Mouse (Mus musculus) heart, embryonic 14.5 days (tissue): ENCODE results near the gene Iqce. TPM values are rescaled to one million over a fixed set of nuclear protein-coding genes. Genes with fewer than 3 reads are reported as not detected.

Experiments
- ATAC-seq: fragments of 200-750 bp; cut with Nextera tagmentation; 2 replicates; pipeline ENCODE4 v1.8.0; 2017; ENCODE audit warnings: low read depth, moderate TSS enrichment; ENCODE audit not compliant: insufficient number of reproducible peaks, insufficient read depth, low FRiP score
- H3K27ac ChIP-seq, 2 experiments: fragments of 200-500 bp in 1 of 2; fragments of 300-500 bp in 1 of 2; sonication (generic) in 1 of 2; replicated peaks in 1 of 2; 2 replicates each; pipeline ENCODE4 v1.5.1; 2012 to 2014; ENCODE audit warnings: low read depth in 2 of 2, low read length in 2 of 2, control low read depth in 1 of 2, mild to moderate bottlenecking in 1 of 2, mixed read lengths in 1 of 2; ENCODE audit not compliant: control insufficient read depth in 1 of 2, insufficient read depth in 1 of 2
- H3K27me3 ChIP-seq: fragments of 300-500 bp; sonication (generic); 2 replicates; pipeline ENCODE4 v1.6.1; 2014; ENCODE audit warnings: mild to moderate bottlenecking, low read length, control low read depth; ENCODE audit not compliant: control insufficient read depth, insufficient read depth
- H3K36me3 ChIP-seq: fragments of 300-500 bp; sonication (generic); 2 replicates; pipeline ENCODE4 v1.6.1; 2014; ENCODE audit warnings: mild to moderate bottlenecking, control low read depth, low read length, mixed read lengths; ENCODE audit not compliant: control insufficient read depth, insufficient read depth
- H3K4me1 ChIP-seq, 2 experiments: fragments of 200-500 bp in 1 of 2; fragments of 300-500 bp in 1 of 2; sonication (generic) in 1 of 2; 2 replicates each; pipeline ENCODE4 v1.6.1; 2012 to 2014; ENCODE audit warnings: low read length in 2 of 2, control low read depth in 1 of 2, mixed read lengths in 1 of 2; ENCODE audit not compliant: control insufficient read depth in 2 of 2, insufficient read depth in 2 of 2
- H3K4me2 ChIP-seq: fragments of 300-500 bp; sonication (generic); 2 replicates; pipeline ENCODE4 v1.6.1; 2014; ENCODE audit warnings: mild to moderate bottlenecking, low read length
- H3K4me3 ChIP-seq, 2 experiments: fragments of 200-500 bp in 1 of 2; fragments of 300-500 bp in 1 of 2; sonication (generic) in 1 of 2; 2 replicates each; pipeline ENCODE4 v1.5.1; 2012 to 2014; ENCODE audit warnings: low read length in 2 of 2, mild to moderate bottlenecking in 2 of 2, control low read depth in 1 of 2, low read depth in 1 of 2, moderate library complexity in 1 of 2; ENCODE audit not compliant: control insufficient read depth in 1 of 2, insufficient read depth in 1 of 2
- H3K9ac ChIP-seq: fragments of 300-500 bp; sonication (generic); 2 replicates; pipeline ENCODE4 v1.6.1; 2014; ENCODE audit warnings: mild to moderate bottlenecking, low read length
- H3K9me3 ChIP-seq: fragments of 300-500 bp; sonication (generic); 2 replicates; pipeline ENCODE4 v1.6.1; 2016; ENCODE audit warnings: low read length, control low read depth; ENCODE audit not compliant: control insufficient read depth
- WGBS: fragments of 180-500 bp; shearing (Covaris S2); extraction: QIAGEN DNeasy Blood & Tissue Kit; methylation state at CpG from one replicate; pipeline ENCODE4 v1.1.7; 2014; 5-methylcytosine and 5-hydroxymethylcytosine counted together
- polyA plus RNA-seq: library from polyadenylated mRNA; unstranded; fragments of >200 nt; fragmentation: Nextera tagmentation; extraction: Ambion mirVana; gene quantifications from 2 replicates; pipeline ENCODE4 v1.2.1, GENCODE M21; 2014

Gene Iqce
- polyA plus RNA-seq, 1 experiment from 2014 or later = 8.0 TPM

- no peaks in the 10 kb centered on the region for H3K9me3 ChIP-seq
- WGBS = 69% methylated on average over 4 of the region's 4 CpGs
- H3K27ac ChIP-seq = no peak overlapping the region
- no peak for ATAC-seq
- peaks cover 74% of the 10 kb centered on the region for H3K36me3 ChIP-seq
- no peak overlapping the region for H3K4me3 ChIP-seq
- H3K9ac ChIP-seq = no peak overlapping the region
- no peak overlapping the region for H3K4me2 ChIP-seq
- H3K27me3 ChIP-seq = no peaks in the 10 kb centered on the region
- H3K4me1 ChIP-seq = no peaks in the 10 kb centered on the region
Observed at GRCm38 (mm10) chr5:140623791-140624190, 78.4 kb downstream of the Iqce start.

GRCm38 (mm10) chr5:140622978-140623670 is 79.1 kb downstream of the Iqce start:
- Histone ChIP-seq H3K4me2 (no peak overlapping the region), H3K4me1 (no peaks in the 10 kb centered on the region), H3K36me3 (peaks cover 67% of the 10 kb centered on the region)

GRCm38 (mm10) chr5:140621517-140621916 is 80.7 kb downstream of the Iqce start:
- Histone ChIP-seq H3K4me1 (no peaks in the 10 kb centered on the region), H3K4me3 (no peak overlapping the region), H3K9me3 (no peaks in the 10 kb centered on the region), H3K9ac (no peak overlapping the region), H3K4me2 (no peak overlapping the region), H3K36me3 (peaks cover 51% of the 10 kb centered on the region), H3K27ac (no peak overlapping the region), H3K27me3 (no peaks in the 10 kb centered on the region)
- no peak for ATAC-seq
- WGBS = 62% methylated on average over 10 of the region's 10 CpGs

More at GRCm38 (mm10) chr5:140622978-140623670, 79.1 kb downstream of the Iqce start:
- no peak for ATAC-seq
- H3K27me3 ChIP-seq = no peaks in the 10 kb centered on the region
- H3K27ac ChIP-seq = no peak overlapping the region
- no peaks in the 10 kb centered on the region for H3K9me3 ChIP-seq
- H3K4me3 ChIP-seq = no peak overlapping the region
- no peak overlapping the region for H3K9ac ChIP-seq
- 94% methylated on average over 23 of the region's 23 CpGs for WGBS

- H3K27me3 ChIP-seq = no peaks in the 10 kb centered on the region
- H3K36me3 ChIP-seq = peaks cover 47% of the 10 kb centered on the region
- 64% methylated on average over 9 of the region's 9 CpGs for WGBS
- H3K4me2 ChIP-seq = no peak overlapping the region
- H3K9ac ChIP-seq = no peak overlapping the region
- no peaks in the 10 kb centered on the region for H3K9me3 ChIP-seq
- H3K27ac ChIP-seq = no peak overlapping the region
- H3K4me3 ChIP-seq = no peak overlapping the region
- H3K4me1 ChIP-seq = no peaks in the 10 kb centered on the region
- no peak for ATAC-seq
Observed at GRCm38 (mm10) chr5:140621092-140621491, 81.1 kb downstream of the Iqce start.

GRCm38 (mm10) chr5:140619895-140620736 is 82.1 kb downstream of the Iqce start:
- Histone ChIP-seq H3K27ac (no peak overlapping the region), H3K4me2 (no peak overlapping the region), H3K4me3 (no peak overlapping the region), H3K4me1 (no peaks in the 10 kb centered on the region), H3K27me3 (no peaks in the 10 kb centered on the region), H3K9me3 (no peaks in the 10 kb centered on the region), H3K9ac (no peak overlapping the region), H3K36me3 (peaks cover 41% of the 10 kb centered on the region)
- ATAC-seq = no peak
- WGBS = 56% methylated on average over 7 of the region's 7 CpGs

GRCm38 (mm10) chr5:140619151-140619771 is 82.9 kb downstream of the Iqce start:
- ATAC-seq = no peak
- Histone ChIP-seq H3K27me3 (no peaks in the 10 kb centered on the region), H3K9ac (no peak overlapping the region), H3K27ac (no peak overlapping the region), H3K4me2 (no peak overlapping the region), H3K36me3 (peaks cover 33% of the 10 kb centered on the region), H3K4me1 (no peaks in the 10 kb centered on the region), H3K4me3 (no peak overlapping the region), H3K9me3 (no peaks in the 10 kb centered on the region)
- 20% methylated on average over 6 of the region's 6 CpGs for WGBS

- ATAC-seq = no peak
- no peak overlapping the region for H3K27ac ChIP-seq
- H3K9ac ChIP-seq = no peak overlapping the region
- H3K36me3 ChIP-seq = peaks cover 17% of the 10 kb centered on the region
- H3K4me2 ChIP-seq = no peak overlapping the region
- no peak overlapping the region for H3K4me3 ChIP-seq
- no peaks in the 10 kb centered on the region for H3K27me3 ChIP-seq
- H3K4me1 ChIP-seq = no peaks in the 10 kb centered on the region
- no peaks in the 10 kb centered on the region for H3K9me3 ChIP-seq
- WGBS = 70% methylated on average over 5 of the region's 5 CpGs
Observed at GRCm38 (mm10) chr5:140617714-140618113, 84.5 kb downstream of the Iqce start.
